Mouse (Mus musculus) hindbrain, embryonic 15.5 days (tissue): ENCODE data around the gene Prm1. TPM values are rescaled to one million over a fixed set of nuclear protein-coding genes. Genes with fewer than 3 reads are reported as not detected.
A peak's percentile ranks its signal among the peaks of the same experiment; 100 is the strongest.
"Not testable (repeated sequence)": the region's sequence is repeated elsewhere in the genome, so short reads cannot be mapped to it uniquely, and the experiment has no call there.

Experiments
- ATAC-seq: fragments of 200-750 bp; cut with Nextera tagmentation; 2 replicates; pipeline ENCODE4 v1.8.0; 2017; ENCODE audit warnings: low read depth, moderate number of reproducible peaks, moderate TSS enrichment; ENCODE audit not compliant: low FRiP score
- H3K27ac ChIP-seq: fragments of 300-500 bp; sonication (generic); replicated peaks from 2 replicates; pipeline ENCODE4 v1.5.1; 2015; ENCODE audit warnings: mild to moderate bottlenecking, inconsistent platforms
- H3K27me3 ChIP-seq: fragments of 300-500 bp; sonication (generic); 2 replicates; pipeline ENCODE4 v1.6.1; 2015; ENCODE audit warnings: control low read depth, inconsistent platforms
- H3K36me3 ChIP-seq: fragments of 300-500 bp; sonication (generic); 2 replicates; pipeline ENCODE4 v1.6.1; 2015; ENCODE audit warnings: control low read depth, inconsistent platforms
- H3K4me1 ChIP-seq: fragments of 300-500 bp; sonication (generic); replicated peaks from 2 replicates; pipeline ENCODE4 v1.6.1; 2015; ENCODE audit warnings: control low read depth, inconsistent platforms
- H3K4me2 ChIP-seq: fragments of 300-500 bp; sonication (generic); 2 replicates; pipeline ENCODE4 v1.6.1; 2015; ENCODE audit warnings: moderate library complexity, mild to moderate bottlenecking, inconsistent platforms
- H3K4me3 ChIP-seq: fragments of 300-500 bp; sonication (generic); 2 replicates; pipeline ENCODE4 v1.5.1; 2015; ENCODE audit warnings: mild to moderate bottlenecking, inconsistent platforms
- H3K9ac ChIP-seq: fragments of 300-500 bp; sonication (generic); 2 replicates; pipeline ENCODE4 v1.6.1; 2015; ENCODE audit warnings: inconsistent platforms
- H3K9me3 ChIP-seq: fragments of 300-500 bp; sonication (generic); 2 replicates; pipeline ENCODE4 v1.6.1; 2016; ENCODE audit warnings: control low read depth, inconsistent platforms
- WGBS: fragments of 180-500 bp; shearing (Covaris S2); methylation state at CpG from one replicate; pipeline ENCODE4 v1.1.7; 2015; 5-methylcytosine and 5-hydroxymethylcytosine counted together
- polyA plus RNA-seq: library from polyadenylated mRNA; unstranded; fragments of >200 nt; fragmentation: Nextera tagmentation; extraction: Ambion mirVana; gene quantifications from 2 replicates; pipeline ENCODE4 v1.2.1, GENCODE M21; 2015

Prm1 gene
- polyA plus RNA-seq, 1 experiment from 2014 or later = 0.36 TPM

DNA sequence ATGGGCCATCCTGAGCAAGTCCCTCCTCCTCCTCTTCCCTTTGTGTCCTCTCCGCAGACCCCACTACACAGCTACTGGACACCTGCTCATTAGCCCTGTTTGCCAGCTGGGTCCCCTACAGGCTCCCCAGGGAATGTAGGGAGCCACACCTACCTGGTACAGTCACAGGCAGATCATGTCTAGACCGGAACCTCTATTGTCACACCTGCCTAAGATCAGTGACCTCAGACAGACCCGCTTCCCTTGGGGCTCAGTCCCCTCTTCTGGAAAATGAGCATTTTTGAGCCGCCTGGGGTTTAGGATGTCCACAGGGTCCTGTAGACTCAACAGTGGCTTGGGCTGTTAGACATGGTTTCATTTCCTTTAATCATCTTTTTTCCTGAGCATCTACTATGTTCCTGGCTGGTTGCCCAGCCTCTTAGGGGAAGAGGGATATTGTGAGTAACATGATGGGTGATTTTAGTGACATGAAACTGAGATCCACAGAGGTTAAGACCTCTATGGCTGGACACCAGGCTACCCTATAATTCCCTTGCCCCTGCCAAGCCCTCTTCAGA, 13.0 kb upstream of the Prm1 start:
- Histone ChIP-seq H3K27me3 (no peaks in the 10 kb centered on the region), H3K9ac (no peak overlapping the region), H3K4me2 (no peak overlapping the region), H3K4me1 (no peaks in the 10 kb centered on the region), H3K36me3 (no peaks in the 10 kb centered on the region), H3K9me3 (no peaks in the 10 kb centered on the region), H3K4me3 (no peak overlapping the region), H3K27ac (no peak overlapping the region)
- no peak for ATAC-seq
- 81% methylated on average over 4 of the region's 4 CpGs for WGBS

DNA sequence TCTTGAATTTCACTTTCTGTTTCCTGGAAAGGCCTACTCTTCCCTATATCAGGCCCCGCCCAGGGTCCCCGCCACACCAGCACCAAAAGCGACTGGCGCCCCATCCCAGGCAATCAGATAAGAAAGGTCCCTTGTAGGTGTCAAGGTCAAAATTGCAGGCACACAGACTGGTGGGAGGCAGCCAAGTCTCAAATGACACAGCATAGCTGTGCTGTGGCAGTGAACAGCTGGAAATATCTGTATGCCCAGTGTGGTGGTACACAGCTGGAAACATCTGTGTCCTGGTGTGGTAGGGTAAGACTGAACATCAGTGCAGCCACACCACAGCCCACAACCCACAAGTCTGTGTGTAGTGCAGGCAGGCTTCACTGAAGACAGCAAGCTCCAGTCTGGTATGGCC, 9.2 kb upstream of the Prm1 start:
- 95% methylated on average over 4 of the region's 4 CpGs for WGBS
- no peak overlapping the region for H3K27ac ChIP-seq
- no peak overlapping the region for H3K4me3 ChIP-seq
- no peak for ATAC-seq
- H3K36me3 ChIP-seq = no peaks in the 10 kb centered on the region
- no peak overlapping the region for H3K4me2 ChIP-seq
- H3K4me1 ChIP-seq = no peaks in the 10 kb centered on the region
- H3K27me3 ChIP-seq = no peaks in the 10 kb centered on the region
- no peaks in the 10 kb centered on the region for H3K9me3 ChIP-seq
- no peak overlapping the region for H3K9ac ChIP-seq

DNA sequence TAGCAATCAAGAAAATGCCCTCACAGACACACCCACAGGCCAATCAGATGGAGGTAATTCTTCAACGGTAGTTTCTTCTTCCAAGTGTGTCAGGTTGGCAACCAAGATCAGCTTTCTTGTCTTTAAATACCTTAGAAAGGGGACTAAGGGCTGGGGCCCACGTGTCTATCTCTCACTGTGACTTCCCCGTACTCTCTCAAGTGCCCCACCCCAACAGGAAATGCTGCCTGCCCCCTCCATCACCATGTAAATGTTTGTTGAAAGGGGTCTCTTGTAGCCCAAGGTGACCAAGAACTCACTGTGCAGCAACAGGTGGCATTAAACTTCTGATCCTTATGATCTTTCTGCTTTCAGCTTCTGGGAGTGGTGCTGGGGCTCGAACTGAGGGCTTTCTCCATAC, 8.1 kb upstream of the Prm1 start:
- WGBS = 76% methylated on average over 4 of the region's 4 CpGs
- Histone ChIP-seq H3K36me3 (no peaks in the 10 kb centered on the region), H3K4me1 (no peaks in the 10 kb centered on the region), H3K27ac (no peak overlapping the region), H3K9ac (no peak overlapping the region), H3K4me2 (no peak overlapping the region), H3K4me3 (no peak overlapping the region), H3K27me3 (no peaks in the 10 kb centered on the region), H3K9me3 (no peaks in the 10 kb centered on the region)
- ATAC-seq = no peak

DNA sequence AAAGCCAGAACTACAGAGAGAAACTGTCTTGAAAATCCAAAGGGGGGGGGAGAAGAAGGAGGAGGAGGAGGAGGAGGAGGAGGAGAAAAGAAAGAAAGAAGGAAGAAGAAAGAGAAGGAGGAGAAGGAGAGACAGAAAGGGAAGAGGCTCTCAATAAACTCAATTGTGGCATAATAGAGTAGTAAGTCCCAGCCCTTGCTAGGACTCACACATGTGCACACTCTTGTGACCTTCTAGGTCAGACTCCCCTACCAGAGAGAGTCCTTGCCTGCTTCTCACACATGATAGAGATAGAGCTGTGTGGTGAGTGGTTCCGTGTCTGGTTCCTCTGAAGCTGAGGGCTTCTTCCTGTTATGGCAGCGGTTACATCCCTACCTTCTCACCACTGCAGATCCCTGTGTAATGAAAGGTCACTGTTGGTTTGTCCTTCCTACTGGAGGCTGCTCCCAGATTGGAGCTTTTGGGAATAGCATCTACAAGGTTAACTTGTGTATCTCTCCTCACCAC, 7.3 kb upstream of the Prm1 start, which contains the start of gene Gm11172:
Gene Gm11172 (plus strand): TSS at position 51 of the 507 bp plus-strand sequence.
- Histone ChIP-seq H3K4me2 (no peak within 1 kb of the TSS), H3K9ac (no peak within 1 kb of the TSS), H3K27ac (no peak within 1 kb of the TSS), H3K36me3 (no peaks in the 10 kb centered on the region), H3K4me1 (no peaks in the 10 kb centered on the region), H3K4me3 (no peak within 1 kb of the TSS), H3K27me3 (no peaks in the 10 kb centered on the region), H3K9me3 (no peaks in the 10 kb centered on the region)
- WGBS = 87% methylated on average over 2 of the region's 2 CpGs
- no peak for ATAC-seq

DNA sequence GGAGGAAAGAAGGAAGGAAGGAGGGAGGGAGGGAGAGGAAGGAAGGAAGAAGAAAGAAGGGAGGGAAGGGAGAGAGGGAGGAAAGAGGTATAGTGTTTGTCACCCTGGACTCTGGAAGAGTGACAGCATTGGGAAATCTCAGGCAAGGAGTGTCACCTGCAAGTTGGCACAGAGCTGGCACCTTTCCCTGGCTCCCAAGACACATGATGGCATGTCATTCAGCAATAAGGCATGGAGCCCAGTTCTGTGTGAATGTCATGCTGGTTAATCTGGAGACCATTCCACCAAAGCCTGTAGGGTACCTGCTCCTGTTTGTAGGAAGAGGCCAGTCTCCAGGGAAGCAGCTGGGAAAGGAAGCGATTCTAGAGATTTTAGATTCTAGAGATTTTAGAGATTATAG, 4.7 kb upstream of the Prm1 start:
- Histone ChIP-seq H3K4me3 (no peak overlapping the region), H3K4me2 (no peak overlapping the region), H3K9ac (no peak overlapping the region), H3K27ac (no peak overlapping the region), H3K27me3 (no peaks in the 10 kb centered on the region), H3K9me3 (no peaks in the 10 kb centered on the region), H3K36me3 (no peaks in the 10 kb centered on the region), H3K4me1 (no peaks in the 10 kb centered on the region)
- 100% methylated on average over 1 of the region's 1 CpGs for WGBS
- ATAC-seq = no peak

DNA sequence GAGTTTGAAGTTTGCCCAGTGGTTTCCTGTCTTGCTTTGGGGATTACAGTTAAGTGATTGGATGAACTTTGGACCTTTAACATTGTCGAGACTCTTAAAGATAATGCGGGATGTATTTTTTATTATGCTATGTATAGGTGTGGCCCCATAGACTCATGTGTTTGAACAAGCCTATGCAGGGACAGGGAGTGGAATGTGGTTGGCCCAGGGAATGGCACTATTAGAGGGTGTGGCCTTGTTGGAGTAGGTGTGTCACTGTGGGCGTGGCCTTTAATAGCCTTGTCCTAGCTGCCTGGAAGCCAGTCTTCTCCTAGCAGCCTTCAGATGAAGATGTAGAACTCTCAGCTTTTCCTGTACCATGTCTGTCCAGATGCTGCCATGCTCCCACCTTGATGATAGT, 3.2 kb downstream of the Prm1 start:
- H3K36me3 ChIP-seq, H3K4me3 ChIP-seq, ATAC-seq, H3K4me2 ChIP-seq, H3K9ac ChIP-seq, H3K9me3 ChIP-seq, H3K27ac ChIP-seq, H3K4me1 ChIP-seq, H3K27me3 ChIP-seq: not testable (repeated sequence)
- 94% methylated on average over 3 of the region's 3 CpGs for WGBS

DNA sequence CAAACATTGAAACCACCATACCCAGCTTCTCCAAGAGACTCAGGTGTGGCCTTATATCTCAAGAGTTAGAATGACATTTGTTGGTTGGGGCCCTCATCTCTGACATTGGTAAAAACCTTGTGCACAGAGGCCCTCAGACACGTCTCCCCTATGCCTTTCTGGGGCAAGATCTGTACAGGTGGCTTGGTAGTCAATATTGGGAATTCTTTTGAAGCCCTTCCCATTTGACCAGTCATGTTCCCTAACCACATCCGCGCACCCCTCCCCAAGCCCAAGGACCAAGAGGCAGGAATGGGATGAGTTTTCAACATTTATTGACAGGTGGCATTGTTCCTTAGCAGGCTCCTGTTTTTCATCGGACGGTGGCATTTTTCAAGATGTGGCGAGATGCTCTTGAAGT, 9.6 kb downstream of the Prm1 start, which contains the start of gene Prm2:
Gene Prm2 (minus strand): TSS at position 101 of the 400 bp plus-strand sequence.
- 78% methylated on average over 6 of the region's 6 CpGs for WGBS
- no peak for ATAC-seq
- no peaks in the 10 kb centered on the region for H3K9me3 ChIP-seq

DNA sequence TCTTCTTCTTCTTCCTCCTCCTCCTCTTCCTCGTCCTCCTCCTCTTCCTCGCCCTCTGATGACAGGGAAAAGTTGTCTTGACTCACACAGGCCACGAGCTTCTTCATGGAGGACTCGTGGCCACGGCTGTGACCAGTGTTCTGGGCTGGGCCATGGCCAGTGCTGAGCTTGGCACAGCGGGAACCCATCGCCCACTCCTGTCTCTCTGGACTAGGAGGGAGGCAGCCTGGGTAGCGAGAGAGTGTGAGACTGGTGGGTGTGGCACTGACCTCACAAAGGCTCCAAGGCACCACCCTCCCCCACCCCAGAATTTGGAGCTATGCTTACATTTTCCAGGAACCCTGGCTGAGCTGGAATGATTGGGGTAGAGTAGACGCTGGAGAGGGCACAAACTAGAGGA, 14.9 kb downstream of the Prm1 start, which contains the start of gene Prm3:
Gene Prm3 (minus strand): TSS at position 213 of the 400 bp plus-strand sequence.
- Histone ChIP-seq H3K4me2 (no peak within 1 kb of the TSS), H3K27me3 (0 out of 2 replicates have a peak, but pooled peaks cover 2% of the 10 kb centered on the region), H3K4me1 (peaks cover 6% of the 10 kb centered on the region), H3K4me3 (no peak within 1 kb of the TSS), H3K27ac (no peak within 1 kb of the TSS), H3K9me3 (no peaks in the 10 kb centered on the region), H3K9ac (no peak within 1 kb of the TSS), H3K36me3 (no peaks in the 10 kb centered on the region)
- 74% methylated on average over 9 of the region's 9 CpGs for WGBS
- ATAC-seq = no peak

More for the DNA sequence above, 9.6 kb downstream of the Prm1 start, which contains the start of gene Prm2:
- Histone ChIP-seq H3K9ac (no peak within 1 kb of the TSS), H3K27ac (no peak within 1 kb of the TSS), H3K4me3 (no peak within 1 kb of the TSS), H3K4me2 (no peak within 1 kb of the TSS), H3K27me3 (0 out of 2 replicates have a peak, but pooled peaks cover 5% of the 10 kb centered on the region), H3K4me1 (no peaks in the 10 kb centered on the region), H3K36me3 (no peaks in the 10 kb centered on the region)

DNA sequence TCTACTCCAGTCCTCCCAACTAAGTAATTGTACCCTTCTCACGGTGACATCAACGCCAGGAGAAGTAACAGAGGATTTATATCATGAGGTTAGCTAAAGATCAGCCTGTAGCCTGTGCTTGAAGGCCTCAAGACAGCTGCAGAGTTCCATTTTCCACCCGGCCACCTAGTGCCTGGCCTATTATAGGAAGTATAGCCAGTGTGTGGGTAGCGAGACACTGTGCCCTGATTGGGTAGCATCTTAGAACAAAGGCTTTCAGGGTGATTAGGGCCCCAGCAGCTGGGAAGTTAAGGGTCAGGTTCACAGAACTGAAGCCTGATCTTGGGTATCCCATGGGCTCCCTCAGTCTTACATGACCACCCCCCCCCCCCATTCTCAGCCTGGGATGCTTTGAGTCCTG, 16.8 kb downstream of the Prm1 start:
- Histone ChIP-seq H3K27me3 (no peaks in the 10 kb centered on the region), H3K9me3 (no peaks in the 10 kb centered on the region), H3K4me2 (no peak overlapping the region), H3K4me3 (no peak overlapping the region), H3K9ac (no peak overlapping the region), H3K36me3 (no peaks in the 10 kb centered on the region), H3K27ac (no peak overlapping the region), H3K4me1 (peaks cover 14% of the 10 kb centered on the region)
- no peak for ATAC-seq
- WGBS = 68% methylated on average over 4 of the region's 4 CpGs

DNA sequence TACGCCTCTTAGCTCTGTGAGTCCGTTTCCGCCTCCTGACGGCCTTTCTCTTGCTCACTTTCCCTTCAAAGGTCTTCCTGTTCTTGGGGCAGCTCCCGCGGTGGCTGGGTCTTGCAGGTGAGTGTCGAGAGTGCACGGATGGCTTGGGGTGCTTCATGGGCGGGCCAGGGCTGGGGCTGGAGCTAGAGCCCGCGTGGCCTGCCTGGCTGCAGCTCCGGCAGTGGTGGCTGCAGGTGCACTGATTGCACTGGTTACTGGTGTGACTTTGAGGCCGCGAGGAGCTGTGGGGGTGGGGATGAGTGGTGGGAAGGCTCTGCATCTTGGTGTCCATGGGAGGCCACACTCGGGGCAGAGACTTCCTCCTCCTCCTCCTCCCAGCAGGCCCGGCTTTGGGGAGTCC, 17.4 kb downstream of the Prm1 start, which contains the start of gene Tnp2:
Gene Tnp2 (minus strand): TSS at position 390 of the 400 bp plus-strand sequence.
- Histone ChIP-seq H3K27me3 (no peaks in the 10 kb centered on the region), H3K9ac (no peak within 1 kb of the TSS), H3K4me3 (no peak within 1 kb of the TSS), H3K4me2 (no peak within 1 kb of the TSS), H3K36me3 (no peaks in the 10 kb centered on the region), H3K9me3 (no peaks in the 10 kb centered on the region), H3K27ac (no peak within 1 kb of the TSS), H3K4me1 (peaks cover 18% of the 10 kb centered on the region)
- no peak for ATAC-seq
- WGBS = 58% methylated on average over 16 of the region's 16 CpGs

DNA sequence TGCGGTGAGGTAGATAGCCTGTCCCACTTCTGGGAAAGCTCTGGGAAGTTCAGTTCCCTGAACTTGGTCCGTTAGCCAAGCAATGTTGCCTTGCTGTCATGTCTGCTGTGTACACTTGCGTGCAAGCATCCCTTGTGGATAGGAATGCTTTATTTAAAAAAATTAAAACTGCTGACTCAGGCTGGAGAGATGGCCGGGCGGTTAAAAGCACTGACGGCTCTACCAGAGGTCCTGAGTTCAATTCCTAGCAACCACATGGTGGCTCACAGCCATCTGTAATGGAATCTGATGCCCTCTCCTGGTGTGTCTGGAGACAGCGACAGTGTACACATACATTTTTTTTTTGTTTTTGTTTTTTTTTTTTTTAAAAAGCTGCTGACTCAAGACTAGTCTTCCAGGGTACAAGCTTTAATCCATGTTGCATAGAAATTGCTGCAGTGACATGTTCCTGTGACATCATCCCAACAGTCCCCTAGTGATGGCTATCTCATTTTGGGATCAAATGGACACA, 18.0 kb downstream of the Prm1 start:
- Histone ChIP-seq H3K36me3 (no peaks in the 10 kb centered on the region), H3K9ac (no peak overlapping the region), H3K4me1 (peaks cover 24% of the 10 kb centered on the region), H3K27ac (no peak overlapping the region), H3K27me3 (no peaks in the 10 kb centered on the region), H3K4me2 (no peak overlapping the region), H3K4me3 (no peak overlapping the region), H3K9me3 (no peaks in the 10 kb centered on the region)
- ATAC-seq = no peak
- 78% methylated on average over 7 of the region's 7 CpGs for WGBS

DNA sequence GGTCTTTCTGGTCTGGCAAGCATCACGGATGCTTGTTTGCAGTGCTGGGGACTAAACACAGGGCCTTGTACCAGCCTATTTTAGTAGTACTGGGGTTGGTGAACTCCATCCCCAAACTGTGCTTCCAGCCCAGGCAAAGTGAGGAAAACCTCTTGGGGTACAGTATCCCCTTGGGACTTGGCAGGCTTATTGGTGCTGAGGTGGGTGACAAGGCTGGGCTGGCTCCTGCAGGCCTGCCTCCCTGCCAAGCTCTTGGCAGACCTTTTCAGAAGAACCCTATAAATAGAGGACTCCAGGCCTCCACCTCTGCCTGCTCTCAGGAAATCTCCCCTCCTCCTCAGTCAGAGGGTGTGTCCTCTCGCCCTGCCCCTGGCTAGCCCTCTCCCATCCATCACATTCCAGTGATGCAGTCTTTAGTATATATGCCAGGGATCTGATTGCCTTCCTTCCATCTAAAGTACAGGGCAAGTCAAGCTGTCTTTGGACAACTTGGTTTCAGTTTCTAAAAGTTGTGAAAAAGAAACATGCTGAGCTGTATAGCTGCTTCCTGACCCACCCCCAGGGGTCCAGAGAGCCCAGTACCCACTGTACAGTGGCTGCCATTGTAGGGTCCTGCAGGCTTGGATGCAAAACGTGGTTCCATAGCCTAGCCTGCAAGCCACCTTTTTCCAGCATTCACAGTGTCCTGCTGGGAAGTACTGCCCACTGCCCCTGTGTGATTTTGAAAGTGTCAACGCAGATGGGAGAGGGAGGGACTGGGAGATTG, 18.7 kb downstream of the Prm1 start:
- Histone ChIP-seq H3K4me3 (no peak overlapping the region), H3K36me3 (no peaks in the 10 kb centered on the region), H3K27me3 (no peaks in the 10 kb centered on the region), H3K4me1 (peaks cover 28% of the 10 kb centered on the region), H3K4me2 (peak overlapping the region; percentile 90; the same call in 1 of the 2 replicates), H3K9me3 (no peaks in the 10 kb centered on the region), H3K27ac (0 out of 2 replicates have a peak overlapping the region, but pooled peaks have one; percentile 7), H3K9ac (no peak overlapping the region)
- WGBS = 61% methylated on average over 4 of the region's 4 CpGs
- ATAC-seq = no peak
